Mouse (Mus musculus): ENCODE data around the gene Cyp4f39. TPM values are rescaled to one million over a fixed set of nuclear protein-coding genes. Genes with fewer than 3 reads are reported as not detected.
"Not testable (repeated sequence)": the region's sequence is repeated elsewhere in the genome, so short reads cannot be mapped to it uniquely, and the experiment has no call there.

The Cyp4f39 gene
- total RNA-seq, 2 experiments from 2014 or later, result 0.22 to 0.48 TPM

DNA sequence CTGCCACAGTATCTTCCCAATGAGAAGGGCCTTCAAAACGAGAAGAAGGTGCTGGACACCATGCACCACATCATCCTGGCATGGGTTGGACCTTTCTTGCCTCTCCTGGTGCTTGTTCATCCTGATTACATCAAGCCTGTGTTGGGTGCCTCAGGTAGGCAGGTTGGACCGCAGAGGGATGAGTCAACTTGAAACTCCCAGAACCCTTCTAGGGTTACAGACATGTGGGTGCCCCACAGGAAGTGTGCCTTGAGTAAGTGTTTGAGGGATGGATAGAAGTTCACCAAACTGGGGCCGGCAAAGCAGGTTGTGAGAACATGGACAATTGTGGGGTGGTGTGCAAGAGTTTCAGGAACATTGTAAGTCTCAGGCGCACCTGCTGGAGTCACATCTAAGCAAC is 18.3 kb downstream of the Cyp4f39 start:
- no peak for DNase-seq
- intact Hi-C loops (cut with DNase I), result no loop called here

DNA sequence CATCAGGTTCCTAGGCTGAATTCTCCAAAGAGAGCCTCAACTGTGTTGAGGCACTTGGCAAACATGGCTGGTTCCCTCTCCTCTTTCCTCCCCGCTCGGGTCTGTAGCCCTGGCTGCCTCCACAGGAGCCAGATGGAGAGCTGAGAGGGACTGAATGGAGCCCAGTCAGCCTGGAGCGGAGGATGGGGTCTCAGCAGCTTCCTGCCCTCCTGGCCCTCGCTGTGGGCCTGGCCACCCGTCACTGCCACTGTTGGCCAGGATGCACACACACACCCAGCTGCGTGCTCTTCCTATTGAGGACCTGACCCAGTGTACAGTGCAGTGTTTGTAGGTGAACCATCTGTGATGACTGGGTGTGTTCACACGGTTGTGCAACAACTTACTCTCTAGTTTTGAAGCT is 19.7 kb downstream of the Cyp4f39 start:
- DNase-seq, result no peak
- intact Hi-C loops (cut with DNase I), result no loop called here

DNA sequence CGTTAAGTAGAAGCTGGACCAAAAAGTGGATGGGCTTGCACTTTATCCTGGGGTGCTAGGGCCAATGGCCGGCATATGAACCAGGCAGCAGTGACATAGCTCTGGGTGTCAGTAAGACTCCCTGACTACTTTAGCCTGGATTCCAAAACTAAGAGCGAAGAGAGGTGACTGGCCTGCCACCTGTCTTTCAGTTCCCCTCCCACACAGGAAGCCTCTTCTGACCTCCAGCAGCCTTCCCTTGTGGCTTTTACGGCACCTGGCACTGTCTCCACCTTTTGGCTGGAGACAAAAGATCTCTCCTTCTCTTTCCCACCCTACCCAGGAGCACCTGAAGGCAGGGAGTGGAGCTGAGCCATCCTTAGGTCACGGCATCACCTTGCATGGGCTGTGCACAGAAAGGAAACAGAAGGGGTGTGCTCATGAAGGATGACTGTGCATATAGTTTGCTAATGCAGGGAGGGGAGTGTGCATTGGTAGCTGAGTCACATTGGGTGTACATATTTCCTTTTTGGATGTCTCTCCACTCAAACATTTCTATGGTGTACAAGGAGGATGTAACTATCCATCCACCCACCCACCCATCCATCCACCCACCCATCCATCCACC is 22.5 kb downstream of the Cyp4f39 start:
- intact Hi-C loops (cut with DNase I), result no loop called here
- no peak for DNase-seq

DNA sequence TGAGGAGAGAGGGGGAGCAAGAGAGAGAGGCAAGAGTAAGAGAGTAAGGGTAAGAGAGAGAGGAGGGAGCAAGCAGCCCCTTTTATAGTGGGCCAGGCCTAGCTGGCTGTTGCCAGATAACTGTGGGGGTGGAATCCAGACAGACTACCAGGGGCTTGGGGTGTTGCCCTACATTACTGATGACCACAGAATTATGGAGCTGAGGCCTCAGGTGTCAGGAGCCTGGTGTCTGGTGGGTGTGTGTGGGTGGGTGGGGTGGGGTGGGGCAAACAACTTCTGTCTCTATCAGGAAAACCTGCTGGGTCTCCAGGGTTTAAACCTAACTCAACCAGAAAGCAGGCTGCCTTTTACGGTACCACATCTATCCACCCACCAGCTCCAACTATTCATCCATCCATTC is 24.7 kb downstream of the Cyp4f39 start:
- DNase-seq, result no peak
- intact Hi-C loops (cut with DNase I), result no loop called here

DNA sequence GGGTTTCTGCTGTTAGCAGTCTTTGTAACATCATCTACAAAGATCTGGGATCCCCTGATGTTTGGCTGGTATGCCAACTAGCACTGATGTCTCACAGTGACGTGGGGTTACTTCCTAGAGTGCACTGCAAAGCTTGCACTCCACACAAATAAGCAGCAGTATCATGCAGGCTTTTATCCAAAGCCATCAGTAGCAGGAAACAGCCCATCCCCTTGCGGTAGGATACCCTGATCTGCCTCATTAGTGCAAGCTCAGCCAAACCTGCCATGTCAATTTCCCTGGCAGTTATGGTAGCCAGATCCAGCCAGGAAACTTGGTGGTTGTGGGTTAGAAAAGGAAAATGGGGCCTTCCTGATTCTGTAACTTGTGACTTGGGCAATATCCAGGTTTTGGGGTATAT is 26.2 kb downstream of the Cyp4f39 start:
- intact Hi-C loops (cut with DNase I), result no loop called here

DNA sequence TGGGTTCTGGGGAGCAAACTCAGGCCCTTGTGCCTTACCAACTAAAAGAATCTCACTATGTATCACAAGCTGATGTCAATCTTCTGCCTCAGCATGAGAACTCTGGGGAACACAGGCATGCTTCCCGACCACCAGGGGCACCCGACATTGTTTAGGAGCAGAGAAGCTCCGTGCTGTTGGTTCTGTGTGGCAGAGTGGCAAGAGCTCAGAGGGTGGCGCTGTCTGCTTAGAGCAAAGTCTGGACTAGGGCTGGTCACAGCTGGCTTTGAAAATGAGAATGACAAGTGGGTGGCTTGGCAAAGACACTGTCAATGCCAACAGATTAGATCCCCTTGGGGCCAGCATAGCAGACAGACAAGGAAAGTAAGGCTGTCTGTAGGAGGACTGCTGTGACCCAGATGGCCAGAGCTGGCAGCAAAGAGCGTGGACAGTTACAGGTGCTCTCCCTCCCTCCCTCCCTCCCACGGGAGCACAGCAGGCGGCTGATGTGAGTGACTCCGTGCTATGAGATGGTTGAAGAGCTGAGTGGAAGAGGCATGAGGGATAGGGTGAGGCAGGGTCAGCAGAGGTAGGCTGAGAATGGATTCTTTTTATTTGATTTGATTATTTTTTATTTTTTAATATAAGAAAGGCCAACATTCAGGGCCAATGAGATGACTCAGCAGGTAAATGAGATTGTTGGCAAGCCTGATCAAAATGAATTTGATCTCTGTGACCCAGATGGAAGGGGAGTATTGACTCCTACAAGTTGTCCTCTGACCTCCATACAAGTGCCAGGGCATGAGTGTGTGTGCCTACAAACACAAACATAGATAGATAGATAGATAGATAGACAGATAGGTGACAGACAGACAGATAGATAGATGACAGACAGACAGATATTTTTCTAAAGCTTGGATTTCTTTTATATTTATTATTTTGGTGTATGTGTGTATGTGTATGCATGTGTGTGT is 27.3 kb downstream of the Cyp4f39 start:
- peak in 1 of 2 experiments; percentile 26 for DNase-seq
- intact Hi-C loops (cut with DNase I), result no loop called here

More for the DNA sequence above, 26.2 kb downstream of the Cyp4f39 start:
- DNase-seq, result no peak

DNA sequence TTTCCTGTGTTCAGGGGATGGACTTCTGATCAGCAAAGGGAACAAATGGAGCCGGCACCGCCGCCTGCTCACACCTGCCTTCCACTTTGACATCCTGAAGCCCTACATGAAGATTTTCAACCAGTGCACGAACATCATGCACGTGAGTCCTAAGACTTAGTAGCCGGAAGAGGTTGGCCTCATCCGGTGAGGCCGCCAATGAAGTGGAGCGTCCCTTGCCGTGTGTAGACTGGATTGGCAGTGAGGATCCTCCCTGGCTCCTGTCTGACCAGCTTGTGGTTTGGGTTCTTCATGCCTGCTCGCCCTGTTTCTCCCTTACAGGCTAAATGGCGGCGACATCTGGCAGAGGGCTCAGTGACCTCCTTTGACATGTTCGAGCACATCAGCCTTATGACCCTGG is 29.2 kb downstream of the Cyp4f39 start:
- DNase-seq, result no peak
- intact Hi-C loops (cut with DNase I), result no loop called here

DNA sequence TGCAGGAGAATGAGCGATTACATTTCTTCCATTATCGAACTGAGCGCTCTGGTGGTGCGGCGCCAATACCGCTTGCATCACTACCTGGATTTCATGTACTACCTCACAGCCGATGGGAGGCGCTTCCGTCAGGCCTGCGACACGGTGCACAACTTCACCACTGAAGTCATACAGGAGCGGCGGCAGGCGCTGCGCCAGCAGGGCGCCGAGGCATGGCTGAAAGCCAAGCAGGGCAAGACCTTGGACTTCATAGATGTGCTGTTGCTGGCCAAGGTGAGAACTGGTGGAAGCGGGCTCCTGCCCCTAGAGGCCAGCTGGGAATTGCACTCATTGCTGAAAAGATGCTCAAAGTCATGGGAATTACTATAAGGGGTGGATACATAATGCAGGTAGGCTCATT is 30.7 kb downstream of the Cyp4f39 start:
- intact Hi-C loops (cut with DNase I), result no loop called here
- DNase-seq, result peak; percentile 78 to 87

DNA sequence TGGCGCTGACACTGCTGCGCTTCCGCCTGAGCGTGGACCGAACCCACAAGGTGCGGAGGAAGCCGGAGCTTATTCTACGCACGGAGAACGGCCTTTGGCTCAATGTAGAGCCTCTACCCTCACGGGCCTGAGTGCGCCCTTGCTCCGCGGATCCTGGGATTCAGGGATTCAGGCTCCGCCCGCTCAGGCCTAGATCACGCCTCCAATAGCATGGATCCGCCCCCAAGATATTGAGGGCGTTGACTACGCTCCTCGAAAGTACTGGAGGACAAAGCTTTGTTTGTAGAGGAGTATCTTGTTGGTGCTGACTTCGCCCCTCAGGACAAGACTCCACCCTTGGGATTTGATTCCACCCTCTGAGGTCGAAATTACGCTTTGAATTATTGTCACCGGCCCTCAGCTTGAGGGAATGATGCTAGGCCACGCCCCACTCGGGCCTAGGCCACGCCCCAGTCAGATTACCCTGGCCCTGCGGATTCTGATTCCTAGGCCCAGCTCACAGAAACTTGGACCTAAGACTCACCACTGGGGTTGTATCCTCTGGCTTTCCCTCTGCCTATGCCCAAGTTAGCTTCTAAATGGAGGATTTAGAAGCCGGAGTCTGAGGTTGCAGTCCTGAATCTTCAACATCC is 39.9 kb downstream of the Cyp4f39 start:
- intact Hi-C loops (cut with DNase I), result loop anchor here (5.0 to 10.0 kb wide), 3 partner anchors 100 to 350 kb away; no protein-coding TSS in a partner anchor
- peak; percentile 32 to 45 for DNase-seq

DNA sequence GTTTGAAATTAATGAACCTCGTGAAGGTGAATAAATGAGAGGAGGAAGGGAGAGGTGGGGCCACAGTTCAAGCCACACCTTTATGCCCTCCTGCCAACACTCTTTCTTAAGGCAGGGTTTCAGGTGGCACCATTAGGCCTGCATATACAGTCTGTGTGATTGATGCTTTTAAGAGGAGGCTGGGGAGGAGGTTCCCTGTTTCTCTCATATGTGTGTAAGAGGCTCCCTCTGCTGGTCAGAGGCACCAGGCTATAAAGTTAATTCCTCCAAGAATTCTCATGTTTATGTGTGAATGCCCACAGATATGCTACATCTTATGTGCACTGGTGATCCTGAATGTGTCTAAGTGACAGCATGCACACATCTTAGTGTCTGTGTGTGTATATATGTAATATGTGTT is 42.1 kb downstream of the Cyp4f39 start:
- peak; percentile 65 to 77 for DNase-seq

DNA sequence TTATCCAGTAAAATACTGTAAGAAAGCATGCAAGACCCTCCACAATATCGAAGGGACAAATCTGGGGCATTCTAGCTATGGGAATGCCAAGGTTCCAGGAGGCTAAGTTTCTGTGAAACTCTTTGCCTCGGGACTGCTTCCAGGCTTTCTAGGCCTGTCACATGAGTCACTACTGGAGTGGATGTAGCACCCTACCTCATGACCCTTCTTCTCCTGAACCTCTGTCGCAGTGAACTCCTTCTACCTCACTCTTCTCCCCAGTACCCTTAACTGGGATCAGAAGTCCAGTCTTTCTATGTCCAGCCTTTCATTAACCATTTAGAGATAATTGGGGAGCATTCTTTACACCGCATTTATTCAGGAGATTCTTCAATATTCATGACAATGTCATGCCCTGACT is 48.0 kb downstream of the Cyp4f39 start:
- intact Hi-C loops (cut with DNase I); DNase-seq: not testable (repeated sequence)

More for the DNA sequence above, 42.1 kb downstream of the Cyp4f39 start:
- intact Hi-C loops (cut with DNase I), result loop anchor here (1.0 to 10.0 kb wide), 4 partner anchors 102 to 352 kb away; no protein-coding TSS in a partner anchor

DNA sequence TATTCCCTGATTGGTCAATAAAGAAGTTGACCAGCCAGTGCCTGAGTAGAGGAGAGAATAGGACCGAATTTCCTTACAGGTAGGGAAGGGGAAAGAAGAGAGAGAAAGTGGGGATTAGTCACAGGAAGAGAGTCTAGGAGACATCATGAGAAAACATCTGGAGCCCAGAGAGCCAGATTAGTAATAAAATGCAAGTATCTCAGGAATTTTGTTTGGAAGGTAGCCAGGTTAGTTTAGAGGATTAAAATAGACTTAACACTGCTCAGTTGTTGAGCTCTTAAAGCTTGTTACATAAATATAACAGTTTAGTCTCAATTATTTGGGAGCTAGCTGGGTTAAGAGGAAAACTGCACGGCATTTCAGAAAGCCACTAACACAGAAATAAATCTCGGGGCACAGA is 48.5 kb downstream of the Cyp4f39 start:
- intact Hi-C loops (cut with DNase I), result no loop called here
- no peak for DNase-seq

DNA sequence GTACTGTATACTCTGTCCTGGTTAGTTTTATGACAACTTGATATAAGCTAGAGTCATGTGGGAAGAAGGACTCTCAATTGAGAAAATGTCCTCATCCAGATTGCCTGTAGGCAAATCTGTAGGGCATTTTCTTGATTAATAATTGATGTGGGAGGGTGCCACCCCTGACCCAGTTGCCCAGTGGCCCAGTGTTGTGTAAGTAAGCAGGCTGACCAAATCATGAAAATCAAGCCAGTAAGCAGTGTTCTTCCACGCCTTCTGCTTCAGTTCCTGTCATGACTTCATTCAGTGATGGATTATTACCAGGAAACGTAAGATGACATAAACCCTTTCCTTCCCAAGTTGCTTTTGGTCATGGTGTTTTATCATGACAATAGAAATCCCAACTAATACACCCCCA is 50.6 kb downstream of the Cyp4f39 start:
- no peak for DNase-seq
- intact Hi-C loops (cut with DNase I), result no loop called here

DNA sequence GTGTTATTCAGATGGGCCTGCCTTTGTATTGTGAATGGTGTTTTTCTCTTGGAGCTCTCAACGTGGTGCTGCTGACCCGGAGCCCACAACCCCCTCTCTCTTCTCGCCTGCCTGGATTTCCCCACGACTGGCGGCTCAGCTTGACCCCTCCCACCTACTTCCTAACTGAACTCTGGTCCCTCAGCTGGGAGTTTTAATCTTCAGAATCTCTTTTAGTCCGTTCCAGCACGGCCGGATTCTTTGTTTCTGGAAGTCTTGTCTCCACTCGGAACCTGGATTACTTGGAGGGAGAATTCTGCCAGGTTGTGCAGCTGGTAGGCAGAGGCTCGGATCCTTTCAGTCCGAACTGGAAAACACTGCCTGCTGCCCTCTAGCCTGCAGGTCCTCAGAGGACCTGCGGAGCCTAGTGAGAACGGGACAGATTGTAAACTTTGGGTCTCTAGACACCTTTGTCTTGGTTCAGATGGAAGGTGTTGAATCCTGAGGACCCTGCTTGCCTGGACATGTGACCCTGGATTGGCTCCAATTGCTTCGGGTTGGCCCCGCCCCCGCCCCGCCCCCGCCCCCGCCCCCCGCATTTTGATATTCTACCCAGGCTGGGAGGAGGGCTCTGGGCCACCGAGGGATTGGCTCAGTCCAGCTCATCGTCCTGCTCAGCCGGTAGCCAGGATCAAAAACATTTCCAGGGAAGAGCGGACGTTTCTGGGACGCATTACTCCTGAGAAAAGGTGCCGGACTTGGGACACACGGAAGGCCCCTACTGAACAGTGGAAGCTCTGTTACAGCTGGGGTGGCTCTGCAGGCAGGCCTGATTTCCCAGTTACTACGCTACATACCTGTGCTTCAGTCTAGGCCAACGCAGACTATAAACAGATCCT is 53.6 kb downstream of the Cyp4f39 start, which contains the start of gene Cyp4f17:
TSS of gene Cyp4f17 (plus strand) at position 200 of the 878 bp plus-strand sequence.
- intact Hi-C loops (cut with DNase I), result no loop called here
- DNase-seq, result peak; percentile 35 to 62

DNA sequence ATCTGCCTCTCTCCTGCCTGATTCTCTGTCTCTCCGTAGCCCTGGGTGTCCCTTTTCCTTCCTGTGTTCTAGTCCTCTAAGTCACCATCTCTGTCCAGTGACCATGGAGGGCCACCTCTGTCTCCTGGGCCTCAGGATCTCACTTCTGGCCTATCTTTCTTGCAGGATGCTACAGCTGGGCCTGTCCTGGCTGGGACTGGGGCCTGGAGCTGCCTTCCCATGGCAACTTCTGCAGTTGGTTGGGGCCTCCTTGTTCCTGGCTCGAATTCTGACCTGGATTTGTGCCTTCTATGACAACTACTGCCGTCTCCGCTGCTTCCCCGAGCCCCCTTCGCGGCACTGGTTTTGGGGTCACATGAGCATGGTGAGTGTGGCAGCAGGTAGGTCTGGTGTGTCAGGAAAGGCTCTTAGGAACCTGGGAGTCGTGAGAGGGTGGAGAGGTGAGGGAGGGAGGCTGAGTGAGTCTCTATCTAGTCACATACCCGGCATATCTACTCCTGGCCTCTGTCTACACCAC is 54.3 kb downstream of the Cyp4f39 start:
- intact Hi-C loops (cut with DNase I), result no loop called here
- peak; percentile 14 to 18 for DNase-seq

DNA sequence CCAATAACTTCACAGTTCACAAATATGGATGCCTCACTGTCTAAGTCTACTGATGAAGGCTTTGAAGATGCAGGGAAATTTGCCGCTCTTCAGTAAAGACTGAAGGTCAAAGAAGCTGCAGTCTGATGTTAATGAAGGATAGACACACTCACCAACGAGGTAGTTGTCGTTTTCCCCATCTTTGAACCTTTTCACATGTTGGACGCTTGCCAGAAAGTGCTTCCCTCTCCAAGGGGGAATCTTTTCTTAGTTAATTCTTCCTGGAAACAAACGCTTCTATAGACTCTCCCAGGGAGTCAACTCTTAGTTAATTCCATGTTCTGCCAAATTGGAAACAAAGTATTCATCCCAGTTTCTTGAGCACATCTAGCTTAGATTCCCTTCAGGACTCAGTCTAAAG is 63.6 kb downstream of the Cyp4f39 start:
- DNase-seq, result no peak
- intact Hi-C loops (cut with DNase I), result no loop called here

DNA sequence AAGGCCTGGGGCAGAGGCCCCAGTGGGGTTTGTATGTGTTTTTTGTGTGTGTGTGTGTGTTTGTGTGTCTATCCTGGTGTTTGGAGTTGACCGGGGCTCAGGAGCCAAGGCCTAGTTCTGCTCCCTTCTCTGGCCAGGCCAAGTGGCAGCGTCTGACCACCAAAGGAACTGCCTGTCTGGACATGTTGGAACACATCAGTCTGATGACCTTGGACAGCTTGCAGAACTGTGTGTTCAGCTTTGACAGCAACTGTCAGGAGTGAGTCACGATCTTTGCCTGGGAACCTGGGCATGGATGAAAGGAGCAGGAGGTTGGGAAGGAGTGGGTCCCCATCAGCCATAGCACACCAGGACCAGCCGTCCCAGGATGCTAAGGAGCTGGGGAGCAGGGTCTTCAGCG is 69.5 kb downstream of the Cyp4f39 start:
- intact Hi-C loops (cut with DNase I), result no loop called here
- DNase-seq, result no peak

DNA sequence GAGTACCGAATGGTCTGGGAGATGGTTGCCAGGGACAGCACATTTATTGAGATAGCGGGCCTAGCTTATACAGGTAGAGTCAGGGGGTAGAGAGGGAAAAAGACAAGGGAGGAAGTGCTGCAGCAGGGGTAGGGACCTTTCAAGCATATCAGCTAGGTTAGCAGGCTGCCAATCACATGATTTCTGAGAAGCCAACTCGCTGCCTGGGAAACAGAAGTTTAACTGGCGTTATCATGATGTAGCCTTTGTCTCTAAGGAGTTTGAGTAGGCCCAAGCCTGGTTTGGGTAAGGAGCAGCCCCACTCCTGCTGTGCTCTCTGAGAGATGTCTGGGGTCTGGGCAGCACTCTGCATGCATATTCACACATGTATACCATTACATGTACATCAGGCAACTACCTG is 69.9 kb downstream of the Cyp4f39 start:
- intact Hi-C loops (cut with DNase I), result no loop called here
- no peak for DNase-seq

DNA sequence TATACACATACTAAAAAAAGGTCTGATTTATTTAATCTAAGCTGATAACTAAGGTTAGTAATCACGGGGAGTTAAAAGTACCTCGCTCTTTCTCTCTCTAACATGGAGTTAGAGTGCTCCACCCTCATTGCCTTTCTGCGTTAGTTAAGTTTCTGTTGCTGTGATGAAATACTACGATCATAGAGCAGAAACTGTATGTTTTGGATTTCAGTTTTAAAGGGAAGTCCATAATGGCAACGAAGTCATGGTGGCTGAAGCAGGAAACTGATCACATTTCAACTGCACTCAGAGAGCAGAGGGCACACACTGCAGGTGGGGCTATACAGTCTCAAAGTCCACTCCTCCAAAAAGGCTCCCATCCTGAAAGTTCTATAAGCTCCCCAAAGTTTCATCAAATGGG is 70.3 kb downstream of the Cyp4f39 start:
- intact Hi-C loops (cut with DNase I), result no loop called here

DNA sequence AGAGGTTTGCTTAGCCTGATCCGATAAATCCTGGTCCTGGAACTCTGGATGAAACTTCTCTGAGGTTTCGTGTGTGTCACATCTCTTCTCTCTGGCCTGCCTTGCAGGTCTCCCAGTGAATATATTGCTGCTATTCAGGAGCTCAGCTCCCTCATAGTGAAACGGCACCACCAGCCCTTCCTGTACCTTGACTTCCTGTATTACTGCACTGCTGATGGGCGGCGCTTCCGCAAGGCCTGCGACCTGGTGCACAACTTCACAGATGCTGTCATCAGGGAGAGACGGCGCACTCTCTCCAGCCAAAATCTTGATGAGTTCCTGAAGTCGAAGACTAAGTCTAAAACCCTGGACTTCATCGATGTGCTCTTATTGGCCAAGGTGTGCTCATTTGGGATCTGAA is 71.4 kb downstream of the Cyp4f39 start:
- intact Hi-C loops (cut with DNase I), result no loop called here
- DNase-seq, result no peak

More for the DNA sequence above, 70.3 kb downstream of the Cyp4f39 start:
- no peak for DNase-seq
